Mouse (Mus musculus) small intestine, adult 2 months (tissue): ENCODE results near the gene Pcgf1.

Experiments used
- CTCF ChIP-seq: fragments of 200-500 bp; IDR thresholded peaks from 2 replicates; pipeline ENCODE4 v1.5.1; 2012; ENCODE audit warnings: low read depth, mild to moderate bottlenecking, control low read depth, inconsistent platforms, low read length, moderate library complexity, mixed read lengths; ENCODE audit not compliant: insufficient replicate concordance, insufficient read length; ENCODE audit errors: extremely low read depth
- POLR2A ChIP-seq: fragments of 200-500 bp; IDR thresholded peaks from 2 replicates; pipeline ENCODE4 v1.6.1; 2012; ENCODE audit warnings: low read depth, mild to moderate bottlenecking, control low read depth, inconsistent platforms, low read length, moderate library complexity

DNA sequence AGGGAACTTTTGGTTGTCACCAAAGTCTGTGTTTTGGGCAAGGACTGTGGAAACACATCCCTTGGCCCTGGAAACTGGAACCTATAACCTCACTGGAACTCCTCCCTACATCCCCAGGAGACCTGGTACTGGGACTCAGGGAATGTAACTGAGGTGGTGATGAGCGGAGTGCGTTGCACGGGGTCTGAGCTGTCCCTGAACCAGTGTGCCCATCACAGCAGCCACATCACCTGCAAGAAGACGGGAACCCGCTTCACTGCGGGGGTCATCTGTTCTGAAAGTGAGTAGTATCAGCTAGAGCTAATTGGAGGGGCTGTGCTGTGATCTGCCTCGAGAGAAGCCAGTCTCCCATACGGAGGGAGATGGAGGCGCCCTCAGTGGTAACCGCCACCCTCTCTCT, 28.3 kb upstream of the Pcgf1 start:
- TF ChIP-seq CTCF (no peak), POLR2A (no peak)
